In the genomic region with DNA sequence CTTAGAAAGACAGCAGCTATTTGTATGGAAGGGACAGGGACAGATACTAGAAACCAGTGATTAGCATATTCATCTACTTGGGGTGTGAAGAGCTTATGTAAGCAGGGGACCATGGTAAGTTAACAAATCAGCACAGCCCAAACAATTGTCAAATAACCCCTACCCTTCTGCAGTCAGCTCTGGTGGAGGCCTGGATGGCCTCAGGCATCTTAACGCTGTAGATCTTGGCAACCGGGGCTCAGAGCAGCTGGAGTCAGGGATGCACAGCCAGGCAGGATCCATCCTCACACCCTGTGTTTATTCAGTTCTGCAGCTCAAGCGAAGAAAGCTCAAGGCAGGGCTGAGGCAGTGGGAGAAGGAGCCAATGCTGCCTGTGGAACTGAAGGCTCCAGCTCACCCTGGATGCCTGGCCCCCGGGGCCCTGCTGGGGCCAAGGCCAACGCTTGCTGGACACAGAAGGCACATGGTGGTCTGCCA, we compare ENCODE assay signal across 10 mouse cellular contexts.
DNase-seq lines count a peak whose midpoint lies in the region; ATAC-seq lines count a peak whose summit lies in the region.
"Had no signal": no experiment of that assay in that cellular context is flagged by ENCODE, and none has a peak within 500 bp of the region (broad histone marks: within the 10 kb centered on the region; RNA-seq: fewer than 3 reads in every experiment).

No protein-coding gene starts in this region.

- H3K9me3 ChIP-seq in neural tube, embryonic 14.5 days (ENCODE audit: control insufficient read depth, low read length), result no peaks in the 10 kb centered on the region

- no peak overlapping the region for H3K9ac ChIP-seq in neural tube, embryonic 14.5 days (replicated peaks; ENCODE audit: low read depth, low read length)
- H3K9ac ChIP-seq: liver, embryonic 14.5 days had no signal

- no peaks in the 10 kb centered on the region for H3K4me1 ChIP-seq in neural tube, embryonic 14.5 days (ENCODE audit: control insufficient read depth, insufficient read depth, low read length)

- DNase-seq in kidney, postnatal 4 days, result peak; percentile 43 to 45
- no peak for DNase-seq in kidney, adult 11 months
- DNase-seq in cerebellum, postnatal 25 days, result peak; percentile 26 to 47
- peak; percentile 13 for DNase-seq in heart, postnatal 4 days
- DNase-seq in adrenal gland, adult 8-10 months, result no peak
- no peak for DNase-seq in urinary bladder, postnatal 36 days (ENCODE audit: low spot score in 2 of 2)

- ATAC-seq in neural tube, embryonic 14.5 days (ENCODE audit: low read depth), result peak; percentile 51
- no peak for ATAC-seq in monocyte, adult 5-6 weeks (replicated peaks; ENCODE audit: insufficient number of reproducible peaks, low FRiP score, low TSS enrichment, poor library complexity, severe bottlenecking)

- H3K27me3 ChIP-seq in neural tube, embryonic 14.5 days (ENCODE audit: control insufficient read depth, insufficient read depth, low read length), result no peaks in the 10 kb centered on the region

- H3K27ac ChIP-seq in neural tube, embryonic 14.5 days (ENCODE audit: low read depth, low read length), result 0 out of 2 replicates have a peak overlapping the region, but pooled peaks have one; percentile 16
- H3K27ac ChIP-seq: liver, embryonic 14.5 days had no signal

- no peak overlapping the region for H3K4me2 ChIP-seq in neural tube, embryonic 14.5 days (ENCODE audit: low read depth, low read length)

- WGBS in neural tube, embryonic 14.5 days, result 31% methylated on average over 5 of the region's 5 CpGs

- H3K4me3 ChIP-seq in neural tube, embryonic 14.5 days (ENCODE audit: low read depth, low read length), result no peak overlapping the region

- H3K36me3 ChIP-seq in neural tube, embryonic 14.5 days (ENCODE audit: control insufficient read depth, insufficient read depth, low read length), result no peaks in the 10 kb centered on the region
- H3K36me3 ChIP-seq: G1E had no signal

Comparison
In these comparisons a context has a peak if more than half of its experiments do, and no peak if none do; other contexts are left out.
1. DNase-seq: peak in kidney, postnatal 4 days (2 of 2), cerebellum, postnatal 25 days (2 of 2) and heart, postnatal 4 days (single experiment); none in kidney, adult 11 months (single experiment), adrenal gland, adult 8-10 months (single experiment) and urinary bladder, postnatal 36 days (0 of 2).